Mouse (Mus musculus): ENCODE measurements around the gene Hist1h4j. TPM values are rescaled to one million over a fixed set of nuclear protein-coding genes. Genes with fewer than 3 reads are reported as not detected.

The Hist1h4j gene
- 2.5 and 5.2 TPM in 2 replicates for polyA plus RNA-seq (2012)

DNA sequence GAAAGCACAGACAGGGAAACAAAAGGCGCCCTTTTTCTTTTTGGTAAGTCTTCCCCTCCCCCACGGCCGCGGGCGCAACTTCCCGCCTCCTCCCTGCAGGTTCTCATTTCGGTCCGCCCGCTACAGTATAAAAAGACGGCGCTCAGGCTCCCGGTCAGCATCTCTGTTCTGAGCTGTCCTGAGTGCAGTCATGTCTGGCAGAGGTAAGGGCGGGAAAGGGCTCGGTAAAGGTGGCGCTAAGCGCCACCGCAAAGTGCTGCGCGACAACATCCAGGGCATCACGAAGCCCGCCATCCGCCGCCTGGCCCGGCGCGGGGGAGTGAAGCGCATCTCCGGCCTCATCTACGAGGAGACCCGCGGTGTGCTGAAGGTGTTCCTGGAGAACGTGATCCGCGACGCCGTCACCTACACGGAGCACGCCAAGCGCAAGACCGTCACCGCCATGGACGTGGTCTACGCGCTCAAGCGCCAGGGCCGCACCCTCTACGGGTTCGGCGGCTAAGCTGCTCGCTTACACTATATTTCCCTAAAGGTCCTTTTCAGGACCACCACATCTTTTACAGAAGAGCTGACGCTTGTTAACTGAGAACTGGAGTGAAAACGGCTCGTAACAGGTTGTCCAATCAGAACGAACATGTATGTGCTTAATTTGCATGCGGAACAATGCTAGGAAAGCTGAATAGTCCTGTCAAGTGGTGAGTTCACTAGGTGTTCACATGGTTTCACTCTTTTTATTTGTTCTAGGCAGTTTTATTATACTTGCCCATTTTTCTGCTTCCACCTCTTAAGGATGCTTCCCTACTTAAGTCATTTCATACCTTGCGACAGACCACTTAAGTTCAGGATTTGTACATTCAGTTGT lies at the start of gene Hist1h4j:
TSS of gene Hist1h4j (plus strand) at position 159 of the 862 bp plus-strand sequence.

DNA sequence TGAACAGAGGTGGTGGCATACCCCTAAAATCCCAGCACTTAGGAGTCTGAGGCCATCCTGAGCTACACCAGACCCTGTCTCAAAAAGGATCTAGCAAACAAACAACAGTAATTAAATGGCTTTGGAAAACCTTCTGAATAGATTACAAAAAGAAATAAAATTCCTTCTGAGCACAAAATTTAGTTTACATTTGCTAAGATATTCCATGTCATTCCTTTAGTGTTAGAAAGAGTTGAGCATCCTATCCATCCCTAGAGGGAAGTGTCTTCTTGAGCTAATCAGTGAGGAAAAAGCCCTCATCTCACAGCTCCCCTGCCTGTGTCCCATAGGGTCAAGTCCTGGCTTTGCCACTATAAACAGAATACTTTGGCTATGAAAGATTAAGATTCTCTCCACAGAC lies 37.1 kb upstream of the Hist1h4j start, which contains the start of gene Olfr1359:
TSS of gene Olfr1359 (plus strand) at position 301 of the 400 bp plus-strand sequence.

DNA sequence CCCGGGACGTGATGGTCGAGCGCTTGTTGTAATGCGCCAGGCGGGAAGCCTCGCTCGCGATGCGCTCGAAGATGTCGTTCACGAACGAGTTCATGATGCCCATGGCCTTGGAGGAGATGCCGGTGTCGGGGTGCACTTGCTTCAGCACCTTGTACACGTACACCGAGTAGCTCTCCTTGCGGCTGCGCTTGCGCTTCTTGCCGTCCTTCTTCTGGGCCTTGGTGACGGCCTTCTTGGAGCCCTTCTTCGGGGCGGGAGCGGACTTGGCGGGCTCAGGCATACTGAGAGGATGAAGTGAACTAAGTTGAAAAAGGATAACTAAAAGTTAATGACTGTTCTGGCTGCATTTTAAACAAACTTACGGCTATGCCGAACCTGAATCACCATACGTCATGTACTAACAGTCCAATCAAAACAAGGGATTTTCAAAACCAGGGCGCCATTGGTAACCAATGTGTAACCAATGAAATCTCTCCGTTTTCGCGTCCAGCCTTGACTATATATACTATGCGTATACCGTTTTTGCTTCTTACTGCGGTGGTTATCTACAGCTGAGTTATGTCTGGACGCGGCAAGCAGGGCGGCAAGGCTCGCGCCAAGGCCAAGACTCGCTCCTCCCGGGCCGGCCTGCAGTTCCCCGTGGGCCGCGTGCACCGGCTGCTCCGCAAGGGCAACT lies 18.9 kb upstream of the Hist1h4j start, which contains the start of the genes Hist1h2bl and Hist1h2ai:
TSS of gene Hist1h2bl (minus strand) at position 280 of the 676 bp plus-strand sequence.
TSS of gene Hist1h2ai (plus strand) at position 559 of the 676 bp plus-strand sequence.

GRCm38 (mm10) chr13:21717397-21718357 lies 17.2 kb upstream of the Hist1h4j start, which contains the start of gene Hist1h3h:
Gene Hist1h3h, plus strand, starts transcription at chr13:21717659.

DNA sequence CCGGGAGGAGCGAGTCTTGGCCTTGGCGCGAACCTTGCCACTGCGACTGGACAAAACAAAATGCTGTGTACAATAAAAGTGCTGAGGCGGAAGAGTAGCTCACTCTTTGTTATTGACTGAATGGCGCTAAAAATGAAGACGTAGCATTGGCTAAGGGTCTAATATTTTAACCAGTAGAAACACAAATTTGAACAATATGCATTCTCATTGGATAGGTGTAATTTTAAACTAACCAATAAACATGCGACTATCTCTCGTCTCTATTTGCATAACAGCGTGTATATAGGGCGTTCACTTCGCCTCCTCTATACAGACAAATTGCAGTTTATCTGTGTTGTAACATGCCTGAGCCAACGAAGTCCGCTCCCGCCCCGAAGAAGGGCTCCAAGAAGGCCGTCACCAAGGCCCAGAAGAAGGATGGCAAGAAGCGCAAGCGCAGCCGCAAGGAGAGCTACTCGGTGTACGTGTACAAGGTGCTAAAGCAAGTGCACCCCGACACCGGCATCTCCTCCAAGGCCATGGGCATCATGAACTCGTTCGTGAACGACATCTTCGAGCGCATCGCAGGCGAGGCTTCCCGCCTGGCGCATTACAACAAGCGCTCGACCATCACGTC lies 13.0 kb upstream of the Hist1h4j start, which contains the start of gene Hist1h2bm:
TSS of gene Hist1h2bm (plus strand) at position 288 of the 616 bp plus-strand sequence.

GRCm38 (mm10) chr13:21750159-21751017 lies 15.5 kb downstream of the Hist1h4j start, which contains the start of gene Hist1h4k:
Gene Hist1h4k, minus strand, starts transcription at chr13:21750505.

DNA sequence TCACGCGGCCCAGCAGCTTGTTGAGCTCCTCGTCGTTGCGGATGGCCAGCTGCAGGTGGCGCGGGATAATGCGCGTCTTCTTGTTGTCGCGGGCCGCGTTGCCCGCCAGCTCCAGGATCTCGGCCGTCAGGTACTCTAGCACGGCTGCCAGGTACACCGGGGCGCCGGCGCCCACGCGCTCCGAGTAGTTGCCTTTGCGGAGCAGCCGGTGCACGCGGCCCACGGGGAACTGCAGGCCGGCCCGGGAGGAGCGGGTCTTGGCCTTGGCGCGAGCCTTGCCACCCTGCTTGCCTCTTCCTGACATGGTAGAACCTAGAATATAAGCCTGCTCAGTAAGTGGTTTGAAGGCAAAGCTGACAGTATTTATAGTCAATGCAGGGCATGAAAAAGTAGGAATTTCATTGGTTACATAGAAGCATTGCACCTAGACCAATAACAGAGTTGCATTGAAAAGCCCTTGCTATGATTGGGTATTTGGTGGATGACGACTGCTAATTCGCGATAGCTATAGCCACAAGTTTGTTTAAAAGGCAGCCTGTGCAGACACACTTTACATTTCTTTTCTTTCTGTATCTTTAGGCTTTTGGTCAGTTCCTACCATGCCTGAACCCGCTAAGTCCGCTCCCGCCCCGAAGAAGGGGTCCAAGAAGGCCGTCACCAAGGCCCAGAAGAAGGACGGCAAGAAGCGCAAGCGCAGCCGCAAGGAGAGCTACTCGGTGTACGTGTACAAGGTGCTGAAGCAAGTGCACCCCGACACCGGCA lies 18.8 kb downstream of the Hist1h4j start, which contains the start of the genes Hist1h2ak and Hist1h2bn:
TSS of gene Hist1h2ak (minus strand) at position 304 of the 762 bp plus-strand sequence.
TSS of gene Hist1h2bn (plus strand) at position 600 of the 762 bp plus-strand sequence.

GRCm38 (mm10) chr13:21779767-21780731 lies 45.2 kb downstream of the Hist1h4j start, which contains the start of gene Hist1h1b:
Gene Hist1h1b, minus strand, starts transcription at chr13:21780625.

DNA sequence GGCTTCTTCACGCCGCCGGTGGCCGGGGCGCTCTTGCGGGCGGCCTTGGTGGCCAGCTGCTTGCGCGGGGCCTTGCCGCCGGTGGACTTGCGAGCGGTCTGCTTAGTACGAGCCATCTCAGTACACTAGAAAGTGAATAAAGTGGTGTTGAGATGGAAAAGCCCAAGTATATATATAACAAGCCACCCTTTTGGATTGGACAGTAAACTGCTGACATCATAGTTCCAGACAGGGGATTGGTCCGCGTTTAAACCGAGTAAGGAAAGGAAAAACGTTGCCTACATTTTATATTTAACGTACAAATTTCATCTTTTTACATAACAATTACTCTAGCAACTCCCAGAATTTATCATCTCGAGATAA lies 48.4 kb downstream of the Hist1h4j start, which contains the start of gene Hist1h3i:
TSS of gene Hist1h3i (minus strand) at position 116 of the 363 bp plus-strand sequence.

Other genes with a start within 250 kb of the Hist1h4j start
- not detected in 2 replicates for gene AK157302, start 239.8 kb upstream of the Hist1h4j start, polyA plus RNA-seq (2012)
- 31.4 and 32.2 TPM in 2 replicates for gene Gm11273, start 233.6 kb upstream of the Hist1h4j start, polyA plus RNA-seq (2012)
- gene Zkscan8, start 203.9 kb upstream of the Hist1h4j start, polyA plus RNA-seq (2012), result 1.0 and 1.8 TPM in 2 replicates
- gene Olfr1366, start 192.3 kb upstream of the Hist1h4j start, polyA plus RNA-seq (2012), result not detected in 2 replicates
- gene Olfr1535, start 175.2 kb upstream of the Hist1h4j start, polyA plus RNA-seq (2012), result not detected in 2 replicates
- gene Olfr1364, start 153.3 kb upstream of the Hist1h4j start, polyA plus RNA-seq (2012), result not detected in 2 replicates
- not detected in 2 replicates for gene Olfr1362, start 121.0 kb upstream of the Hist1h4j start, polyA plus RNA-seq (2012)
- not detected in 2 replicates for gene Olfr11, start 92.5 kb upstream of the Hist1h4j start, polyA plus RNA-seq (2012)
- gene Olfr1361, start 71.7 kb upstream of the Hist1h4j start, polyA plus RNA-seq (2012), result 0.03 TPM in 1 of 2 replicates, not detected in the other
- not detected in 2 replicates for gene Olfr1360, start 57.7 kb upstream of the Hist1h4j start, polyA plus RNA-seq (2012)
- gene Olfr1359, start 37.0 kb upstream of the Hist1h4j start, polyA plus RNA-seq (2012), result not detected in 2 replicates
- 1.1 and 2.1 TPM in 2 replicates for gene Hist1h2bl, start 18.9 kb upstream of the Hist1h4j start, polyA plus RNA-seq (2012)
- gene Hist1h2ai, start 18.6 kb upstream of the Hist1h4j start, polyA plus RNA-seq (2012), result 16.6 and 27.9 TPM in 2 replicates
- 27.0 and 31.9 TPM in 2 replicates for gene Hist1h3h, start 17.4 kb upstream of the Hist1h4j start, polyA plus RNA-seq (2012)
- gene Hist1h2bm, start 13.0 kb upstream of the Hist1h4j start, polyA plus RNA-seq (2012), result 1.7 and 4.9 TPM in 2 replicates
- gene Hist1h4k, start 15.4 kb downstream of the Hist1h4j start, polyA plus RNA-seq (2012), result 19.1 and 29.2 TPM in 2 replicates
- 83.4 and 107 TPM in 2 replicates for gene Hist1h2ak, start 18.8 kb downstream of the Hist1h4j start, polyA plus RNA-seq (2012)
- 6.8 and 17.1 TPM in 2 replicates for gene Hist1h2bn, start 19.1 kb downstream of the Hist1h4j start, polyA plus RNA-seq (2012)
- 5.0 and 8.4 TPM in 2 replicates for gene Hist1h1b, start 45.6 kb downstream of the Hist1h4j start, polyA plus RNA-seq (2012)
- gene Hist1h3i, start 48.3 kb downstream of the Hist1h4j start, polyA plus RNA-seq (2012), result 37.8 and 49.3 TPM in 2 replicates
- 29.4 and 41.7 TPM in 2 replicates for gene Hist1h2an, start 52.2 kb downstream of the Hist1h4j start, polyA plus RNA-seq (2012)
- 0.74 TPM in 2 replicates for gene Hist1h2bp, start 52.4 kb downstream of the Hist1h4j start, polyA plus RNA-seq (2012)
- gene Hist1h2bq, start 75.1 kb downstream of the Hist1h4j start, polyA plus RNA-seq (2012), result 2.3 and 7.9 TPM in 2 replicates
- 9,267 and 13,368 TPM in 2 replicates for gene Hist1h2ao, start 75.4 kb downstream of the Hist1h4j start, polyA plus RNA-seq (2012)
- gene Hist1h4m, start 76.7 kb downstream of the Hist1h4j start, polyA plus RNA-seq (2012), result 48.0 and 58.9 TPM in 2 replicates
- 4.8 and 10.5 TPM in 2 replicates for gene Hist1h4n, start 97.1 kb downstream of the Hist1h4j start, polyA plus RNA-seq (2012)
- gene Hist1h2ap, start 98.4 kb downstream of the Hist1h4j start, polyA plus RNA-seq (2012), result 6,142 and 6,696 TPM in 2 replicates
- 5.8 TPM in 1 of 2 replicates, not detected in the other for gene Hist1h2br, start 98.7 kb downstream of the Hist1h4j start, polyA plus RNA-seq (2012)
- 0.39 and 0.64 TPM in 2 replicates for gene Zfp184, start 210.0 kb downstream of the Hist1h4j start, polyA plus RNA-seq (2012)
- gene Pom121l2, start 246.1 kb downstream of the Hist1h4j start, polyA plus RNA-seq (2012), result 0.06 TPM in 1 of 2 replicates, not detected in the other